Mouse (Mus musculus): ENCODE data around the gene Olfr1066.
"Not testable (repeated sequence)": the region's sequence is repeated elsewhere in the genome, so short reads cannot be mapped to it uniquely, and the experiment has no call there.

Olfr1066 gene

DNA sequence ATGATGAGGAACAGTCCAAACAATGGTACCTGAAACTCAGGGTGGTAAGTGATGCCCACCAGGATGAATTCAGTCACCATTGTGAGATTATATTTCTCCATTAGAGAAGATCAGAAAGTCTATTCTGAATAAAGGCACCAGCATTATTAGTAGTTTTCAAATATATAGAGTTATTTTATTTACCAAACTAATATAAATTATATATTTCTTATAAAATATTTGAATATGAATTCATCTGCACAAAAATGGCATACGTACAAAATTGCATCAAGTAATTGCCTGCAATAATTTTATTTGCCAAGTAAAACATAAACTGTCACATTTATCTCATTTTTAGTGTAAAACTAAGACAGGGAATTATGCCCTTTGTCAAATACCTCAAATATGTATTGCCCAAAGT, at the start of gene Olfr1066:
TSS of gene Olfr1066 (minus strand) at position 101 of the 400 bp plus-strand sequence.
- in situ Hi-C loops (cut with MboI, MseI): no loop called here

DNA sequence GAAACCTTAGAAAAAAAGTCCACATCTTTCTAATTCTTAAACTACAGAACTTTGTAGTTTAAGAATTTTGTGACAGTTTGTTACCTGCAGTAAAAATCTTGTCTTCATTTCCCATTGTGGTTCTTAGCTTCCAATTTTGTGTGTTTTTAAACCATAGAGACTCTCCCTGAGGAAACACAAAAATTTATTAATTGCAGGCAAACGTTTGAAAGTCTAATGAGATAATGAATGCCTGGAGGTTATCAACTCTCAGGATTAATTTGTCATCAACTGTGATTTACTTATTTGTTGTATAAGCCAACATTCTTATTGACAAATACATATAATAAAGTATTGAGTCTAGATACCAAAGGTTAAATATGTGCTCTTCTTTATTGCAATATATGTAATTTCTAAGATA, 31.2 kb upstream of the Olfr1066 start, which contains the start of gene Olfr228:
TSS of gene Olfr228 (minus strand) at position 101 of the 400 bp plus-strand sequence.
- in situ Hi-C loops (cut with MboI, MseI): no loop called here

DNA sequence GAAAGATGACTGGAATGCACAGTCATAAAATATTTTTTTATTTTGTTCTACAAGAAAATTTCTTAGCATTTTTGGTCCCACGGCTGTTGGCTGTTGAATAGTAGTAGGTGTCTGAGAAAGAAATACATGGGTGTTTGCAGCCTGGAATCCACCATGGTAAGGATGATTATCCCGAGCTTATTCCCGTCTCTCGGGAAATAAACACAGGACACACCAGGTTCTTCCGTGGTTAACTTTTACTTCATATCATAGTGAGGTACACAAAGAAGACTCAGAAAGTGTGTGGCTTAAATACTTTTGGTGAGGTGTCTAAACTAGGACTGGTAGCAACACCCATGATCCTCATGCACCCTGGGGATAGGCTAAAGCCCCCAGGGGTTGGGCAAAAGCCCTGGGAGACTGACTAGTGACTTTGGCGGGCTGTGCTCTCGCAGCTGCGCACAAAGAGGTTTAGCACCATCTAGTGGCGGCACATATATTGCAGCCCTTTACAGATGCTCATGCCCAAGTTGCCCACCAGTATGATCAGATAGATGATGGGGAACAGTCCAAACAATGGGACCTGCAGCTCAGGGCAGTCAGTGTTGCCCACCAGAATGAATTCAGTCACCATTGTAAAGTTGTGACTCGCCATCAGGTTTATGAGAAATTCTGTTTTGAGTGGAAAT, 8.5 kb upstream of the Olfr1066 start:
- in situ Hi-C loops (cut with MboI, MseI): loop anchor here (10.0 kb wide), 1 partner anchor 1350 kb away; no protein-coding TSS in a partner anchor

DNA sequence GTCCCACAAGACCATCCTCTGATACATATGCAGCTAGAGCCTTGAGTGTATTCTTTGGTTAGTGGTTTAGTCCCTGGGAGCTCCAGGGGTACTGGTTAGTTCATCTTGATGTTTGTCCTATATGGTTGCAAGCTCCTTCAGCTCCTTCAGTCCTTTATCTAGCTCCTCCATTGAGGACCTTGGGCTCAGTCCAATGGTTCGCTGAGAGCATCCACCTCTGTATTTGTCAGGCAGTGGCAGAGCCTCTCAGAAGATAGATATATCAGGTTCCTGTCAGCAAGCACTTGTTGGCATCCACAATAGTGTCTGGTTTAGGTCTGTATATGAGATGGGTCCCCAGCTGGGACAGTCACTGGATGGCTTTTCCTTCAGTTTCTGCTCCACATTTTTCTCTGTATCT, 4.4 kb upstream of the Olfr1066 start:
- in situ Hi-C loops (cut with MboI, MseI): loop anchor here (10.0 kb wide), 1 partner anchor 1346 kb away; no protein-coding TSS in a partner anchor

DNA sequence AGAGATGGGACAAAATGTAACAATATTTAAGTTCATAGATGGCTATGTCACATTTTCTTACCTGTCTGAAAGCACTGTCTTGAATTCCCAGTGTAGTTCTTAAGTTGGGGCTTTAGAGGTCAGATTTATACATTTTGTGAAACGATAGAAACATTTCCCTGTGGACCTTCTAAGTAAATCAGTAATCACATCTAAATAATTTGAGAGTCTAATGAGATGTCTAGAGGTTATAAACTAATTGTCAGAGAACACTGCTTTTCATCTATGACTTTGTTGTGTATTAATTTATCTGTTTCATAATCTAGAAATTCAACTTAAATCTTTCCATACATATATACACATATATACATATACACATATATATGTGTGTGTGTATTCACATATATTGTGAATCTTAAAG, 5.6 kb downstream of the Olfr1066 start, which contains the start of gene Olfr1065:
TSS of gene Olfr1065 (minus strand) at position 101 of the 400 bp plus-strand sequence.
- in situ Hi-C loops (cut with MboI, MseI): not testable (repeated sequence)

DNA sequence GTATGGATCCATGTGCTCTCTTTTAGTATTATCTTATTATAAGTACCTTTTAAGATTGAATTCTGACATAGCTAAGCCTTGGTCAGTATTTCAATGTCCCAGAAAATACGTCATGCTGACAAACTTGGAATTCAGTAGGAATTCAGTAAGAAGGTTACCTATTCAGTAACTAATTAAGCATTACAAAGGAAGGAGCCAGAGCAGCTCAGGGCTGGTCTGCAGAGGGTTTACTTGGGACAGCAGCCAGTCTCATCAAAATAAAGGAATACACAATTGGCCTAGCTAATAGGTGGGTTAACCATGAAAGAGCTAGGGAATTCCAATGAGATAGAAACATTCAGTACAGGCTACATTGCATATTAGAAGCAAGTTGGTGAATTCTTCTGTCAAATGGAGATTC, 14.0 kb downstream of the Olfr1066 start:
- in situ Hi-C loops (cut with MboI, MseI): not testable (repeated sequence)

DNA sequence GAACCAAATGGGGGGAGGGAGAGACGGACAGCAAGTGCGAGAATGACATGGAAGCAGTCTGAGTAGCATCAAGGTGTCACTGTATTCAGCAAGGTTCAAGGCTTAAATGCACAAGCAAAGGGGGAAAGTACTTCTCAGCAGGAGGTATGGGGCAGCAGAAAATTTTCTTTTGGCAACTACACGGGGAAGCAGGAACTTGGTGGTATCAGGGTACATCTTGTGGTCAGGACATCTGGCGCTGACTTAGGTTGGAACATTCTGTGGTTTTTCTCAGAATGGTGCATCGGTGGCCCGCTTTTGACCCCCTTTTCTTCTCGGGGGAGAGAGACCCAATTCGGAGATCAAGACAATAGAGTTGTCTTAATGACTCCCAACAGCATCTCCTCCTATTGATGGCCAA, 27.6 kb downstream of the Olfr1066 start:
- in situ Hi-C loops (cut with MboI, MseI): not testable (repeated sequence)

DNA sequence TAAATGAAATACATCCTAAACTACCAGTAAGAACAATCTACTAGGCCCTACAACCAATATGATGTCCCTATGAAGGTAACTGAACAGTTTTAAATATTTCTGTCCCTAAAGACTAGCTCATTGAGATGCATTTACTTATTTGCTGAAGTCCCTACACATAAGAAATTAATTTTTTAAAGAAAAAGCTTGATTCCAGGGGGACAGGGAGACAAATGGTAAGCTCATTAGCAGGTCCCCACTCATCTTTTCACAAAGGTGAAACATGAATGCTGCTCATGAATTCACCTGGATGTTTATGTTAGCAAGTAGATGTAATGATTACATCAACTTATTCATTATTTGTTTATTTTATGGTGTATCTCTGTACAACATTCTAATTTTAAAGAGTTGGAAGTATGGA, 29.4 kb downstream of the Olfr1066 start, which contains the start of gene Olfr1062:
TSS of gene Olfr1062 (minus strand) at position 101 of the 400 bp plus-strand sequence.
- in situ Hi-C loops (cut with MboI, MseI): not testable (repeated sequence)

DNA sequence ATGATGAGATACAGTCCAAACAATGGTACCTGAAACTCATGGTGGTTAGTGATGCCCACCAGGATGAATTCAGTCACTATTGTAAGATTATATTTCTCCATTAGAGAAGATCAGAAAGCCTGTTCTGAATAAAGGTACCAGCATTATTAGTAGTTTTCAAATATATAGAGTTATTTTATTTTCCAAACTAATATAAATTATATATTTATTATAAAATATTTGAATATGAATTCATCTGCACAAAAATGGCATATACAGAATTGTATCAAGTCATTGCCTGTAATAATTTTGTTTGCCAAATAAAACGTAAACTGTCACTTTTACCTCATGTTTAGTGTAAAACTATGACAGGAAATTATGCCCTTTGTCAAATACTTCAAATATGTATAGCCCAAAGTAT, 42.1 kb downstream of the Olfr1066 start, which contains the start of gene Olfr1061:
TSS of gene Olfr1061 (minus strand) at position 101 of the 400 bp plus-strand sequence.
- in situ Hi-C loops (cut with MboI, MseI): no loop called here

All from T-helper 1 cell (primary cell).